Mouse (Mus musculus): ENCODE results near the gene Arhgap17. TPM values are rescaled to one million over a fixed set of nuclear protein-coding genes. Genes with fewer than 3 reads are reported as not detected.
A peak's percentile ranks its signal among the peaks of the same experiment; 100 is the strongest.

Arhgap17 gene
- total RNA-seq, 2 experiments from 2014 or later: 16.9 to 20.9 TPM

DNA sequence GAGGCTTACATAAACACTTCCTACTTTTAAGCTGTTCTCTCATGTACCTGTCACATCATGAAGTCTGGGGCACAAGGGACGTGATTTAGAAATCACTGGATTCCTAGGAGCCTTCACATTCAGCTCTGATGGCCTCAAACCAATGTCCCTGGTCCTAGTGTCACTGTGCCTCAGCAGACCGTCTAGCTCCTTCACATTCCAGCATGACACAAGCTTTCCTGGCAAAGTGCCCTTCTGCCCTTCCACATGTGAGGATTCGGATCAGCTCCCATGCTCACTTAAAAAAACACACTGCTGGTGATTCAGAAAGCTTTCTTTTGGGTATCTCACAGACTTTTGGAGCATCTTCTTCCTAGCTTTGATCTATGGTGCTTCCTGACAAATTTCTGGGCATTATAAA lies 71.5 kb downstream of the Arhgap17 start:
- DNase-seq (ENCODE audit: low spot score in 2 of 2): no peak
- intact Hi-C loops (cut with DNase I): no loop called here

GRCm38 (mm10) chr7:123296097-123296496 lies 73.6 kb downstream of the Arhgap17 start:
- intact Hi-C loops (cut with DNase I): no loop called here
- DNase-seq (ENCODE audit: low spot score in 2 of 2): no peak

GRCm38 (mm10) chr7:123295423-123295822 lies 74.3 kb downstream of the Arhgap17 start:
- intact Hi-C loops (cut with DNase I): no loop called here
- DNase-seq (ENCODE audit: low spot score in 2 of 2): no peak

GRCm38 (mm10) chr7:123293898-123294297 lies 75.8 kb downstream of the Arhgap17 start:
- no peak for DNase-seq (ENCODE audit: low spot score in 2 of 2)
- intact Hi-C loops (cut with DNase I): no loop called here

DNA sequence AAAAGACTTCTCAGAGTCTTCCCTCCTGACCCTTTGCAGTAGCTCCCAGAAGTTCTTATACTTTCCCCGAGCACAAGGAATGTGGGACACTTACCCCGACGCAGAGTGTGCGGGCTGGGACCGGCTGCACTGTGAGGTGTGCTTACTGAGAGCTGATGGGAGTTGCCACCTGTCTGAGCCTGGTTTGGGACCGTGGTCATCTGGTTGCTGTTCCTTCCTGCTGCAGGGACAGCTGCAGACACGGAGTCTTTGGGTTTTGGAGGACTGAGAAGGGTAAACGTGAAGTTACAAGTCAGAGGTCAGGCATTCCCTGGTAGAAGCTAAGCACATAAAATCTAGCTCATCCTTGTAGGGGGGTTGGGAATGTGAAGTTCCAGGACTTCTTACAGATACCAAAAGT lies 77.8 kb downstream of the Arhgap17 start:
- no peak for DNase-seq (ENCODE audit: low spot score in 2 of 2)
- intact Hi-C loops (cut with DNase I): no loop called here

DNA sequence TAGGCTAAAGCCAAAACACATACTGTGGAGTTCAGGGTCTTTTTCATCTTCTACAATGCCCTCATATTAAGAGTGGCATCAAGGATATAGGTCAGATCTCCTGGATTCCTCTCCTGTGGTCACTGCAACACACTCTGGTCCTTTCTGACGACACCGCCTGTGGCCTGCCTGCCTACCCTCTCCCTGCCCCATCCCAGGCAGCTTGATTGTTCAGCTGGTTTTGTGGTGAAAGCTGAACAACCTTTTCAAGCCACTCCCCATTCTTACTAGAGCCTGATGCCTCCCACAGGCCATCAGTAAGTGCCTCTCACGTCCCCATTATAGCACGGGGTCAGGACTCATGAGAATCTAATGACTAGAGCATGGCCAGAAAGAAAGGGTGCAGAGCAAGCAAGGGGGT lies 80.5 kb downstream of the Arhgap17 start:
- intact Hi-C loops (cut with DNase I): no loop called here

DNA sequence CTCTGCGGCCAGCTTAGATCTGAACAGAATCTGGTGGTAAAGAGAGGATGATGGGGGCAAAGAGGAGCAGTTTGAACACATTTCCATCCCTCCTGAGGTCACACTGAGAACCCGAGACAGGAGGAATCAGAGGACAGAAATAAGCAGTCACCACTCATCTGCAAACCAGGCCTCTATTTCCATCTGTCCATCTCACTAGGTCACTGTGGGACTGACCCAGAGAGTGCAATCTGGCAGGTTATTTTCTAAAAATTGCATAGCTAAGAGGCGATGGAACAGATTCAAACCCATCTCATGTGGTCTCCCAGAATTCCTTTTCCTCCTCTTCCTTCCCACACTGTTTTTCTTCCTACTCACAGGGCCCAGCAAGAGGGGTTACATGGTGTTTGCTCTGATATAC lies 81.8 kb downstream of the Arhgap17 start:
- no peak for DNase-seq (ENCODE audit: low spot score in 2 of 2)
- intact Hi-C loops (cut with DNase I): no loop called here

More for the DNA sequence above, 80.5 kb downstream of the Arhgap17 start:
- no peak for DNase-seq (ENCODE audit: low spot score in 2 of 2)

GRCm38 (mm10) chr7:123285896-123286295 lies 83.8 kb downstream of the Arhgap17 start:
- peak in 1 of 2 experiments; percentile 15 for DNase-seq (ENCODE audit: low spot score in 2 of 2)
- intact Hi-C loops (cut with DNase I): no loop called here

DNA sequence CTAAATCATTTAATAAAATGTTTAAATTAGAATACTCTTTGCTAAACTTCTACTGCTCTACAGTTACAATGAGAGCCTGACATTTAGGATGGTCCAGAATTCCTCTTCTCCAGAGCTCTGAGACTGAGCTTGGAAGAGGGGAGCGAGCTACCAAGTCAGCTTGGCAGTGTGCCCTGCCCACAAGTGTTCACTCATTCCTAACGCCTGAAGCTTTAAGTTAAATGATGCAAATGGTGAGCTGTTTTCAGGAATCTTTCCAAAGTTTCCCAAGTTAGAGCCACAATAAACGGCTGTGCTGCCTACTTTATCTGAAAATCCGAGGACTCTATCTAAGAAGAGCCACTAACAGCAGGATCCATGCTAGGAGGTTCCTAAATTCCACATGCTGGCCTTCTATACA lies 85.9 kb downstream of the Arhgap17 start:
- intact Hi-C loops (cut with DNase I): no loop called here
- DNase-seq (ENCODE audit: low spot score in 2 of 2): peak; percentile 28 to 32

- no peak for DNase-seq (ENCODE audit: low spot score in 2 of 2)
- intact Hi-C loops (cut with DNase I): no loop called here
Measured at GRCm38 (mm10) chr7:123279797-123280196, 89.9 kb downstream of the Arhgap17 start.

- intact Hi-C loops (cut with DNase I): no loop called here
Measured at GRCm38 (mm10) chr7:123276568-123276967, 93.1 kb downstream of the Arhgap17 start.

DNA sequence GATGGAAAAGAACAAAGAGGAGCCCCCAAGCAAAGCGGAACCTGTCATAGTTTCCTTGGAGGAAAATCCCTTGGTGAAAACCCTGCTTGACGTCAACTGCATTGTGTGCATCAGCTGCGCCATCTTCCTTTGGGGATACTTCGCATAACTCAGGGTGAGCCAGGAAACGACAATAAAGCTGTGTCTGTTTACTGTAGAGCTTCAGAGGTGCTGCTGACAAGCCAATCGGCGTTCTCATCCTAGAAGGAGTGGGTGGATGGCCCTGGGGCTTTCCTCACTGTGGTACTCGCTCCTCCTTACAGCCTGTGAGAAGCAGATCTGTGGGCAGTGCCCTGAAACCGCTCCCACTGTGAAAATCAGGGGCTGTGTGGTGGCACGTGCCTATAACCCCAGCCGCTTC lies 96.7 kb downstream of the Arhgap17 start:
- no peak for DNase-seq (ENCODE audit: low spot score in 2 of 2)
- intact Hi-C loops (cut with DNase I): no loop called here

More at GRCm38 (mm10) chr7:123276568-123276967, 93.1 kb downstream of the Arhgap17 start:
- DNase-seq (ENCODE audit: low spot score in 2 of 2): no peak

GRCm38 (mm10) chr7:123258103-123258502 lies 111.6 kb downstream of the Arhgap17 start:
- intact Hi-C loops (cut with DNase I): no loop called here
- DNase-seq (ENCODE audit: low spot score in 2 of 2): no peak

DNA sequence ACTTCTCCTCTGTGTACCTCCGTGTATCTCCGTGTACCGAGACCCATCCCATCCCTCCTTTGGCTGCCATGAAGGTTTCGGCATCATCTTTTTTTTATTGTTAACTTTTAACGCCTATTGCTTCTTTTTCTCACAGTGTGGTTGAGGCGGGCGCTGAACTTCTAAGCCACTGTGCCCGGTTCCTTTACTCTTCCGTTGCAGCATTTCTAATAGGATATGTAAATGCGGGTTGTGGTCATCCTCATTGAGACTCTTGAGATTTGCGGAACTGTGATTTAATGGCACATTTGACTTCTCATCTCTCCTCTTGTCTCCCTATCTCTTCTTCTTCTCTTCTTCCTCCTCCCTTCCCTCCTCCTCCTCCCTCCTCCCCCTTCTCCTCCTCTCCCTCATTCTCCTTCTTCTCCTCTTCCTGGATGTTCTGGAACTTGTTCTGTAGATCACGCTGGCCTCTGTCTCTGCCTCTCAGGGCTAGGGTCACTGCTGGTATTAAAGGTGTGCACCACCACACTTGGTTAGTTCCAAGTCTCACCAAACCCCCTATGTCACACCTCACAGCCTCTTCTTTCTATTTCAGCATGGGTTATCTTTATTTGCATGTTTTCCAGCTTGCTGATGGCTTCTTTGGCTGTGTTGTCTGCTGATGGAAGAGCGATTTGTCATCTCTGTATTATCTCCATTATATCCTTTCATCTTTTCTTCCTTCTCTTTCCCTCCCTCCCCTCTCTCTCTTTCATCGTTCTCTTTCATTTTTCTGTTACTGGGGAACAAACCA lies 115.3 kb downstream of the Arhgap17 start:
- no peak for DNase-seq (ENCODE audit: low spot score in 2 of 2)
- intact Hi-C loops (cut with DNase I): no loop called here

DNA sequence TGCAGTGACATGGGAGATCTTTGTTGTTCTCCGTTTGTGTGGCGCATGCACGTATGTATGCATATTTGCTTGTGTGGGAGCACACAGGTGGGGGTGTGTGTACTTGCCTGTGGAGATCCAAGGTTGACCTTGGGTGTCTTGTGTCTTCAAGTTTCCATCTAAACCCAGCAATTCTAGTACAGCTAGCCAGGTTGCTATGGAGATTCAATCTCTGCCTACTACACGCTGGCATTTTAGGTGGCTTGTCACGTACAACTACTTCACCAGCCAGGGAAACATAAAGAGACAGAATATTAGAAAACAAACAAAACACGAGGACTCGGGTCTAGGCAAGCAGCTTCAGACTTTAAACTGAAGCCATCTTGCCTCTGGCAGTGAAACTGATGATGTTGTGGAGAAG lies 116.3 kb downstream of the Arhgap17 start:
- intact Hi-C loops (cut with DNase I): no loop called here
- DNase-seq (ENCODE audit: low spot score in 2 of 2): peak in 1 of 2 experiments; percentile 30

GRCm38 (mm10) chr7:123251343-123251742 lies 118.4 kb downstream of the Arhgap17 start:
- DNase-seq (ENCODE audit: low spot score in 2 of 2): no peak
- intact Hi-C loops (cut with DNase I): no loop called here

DNA sequence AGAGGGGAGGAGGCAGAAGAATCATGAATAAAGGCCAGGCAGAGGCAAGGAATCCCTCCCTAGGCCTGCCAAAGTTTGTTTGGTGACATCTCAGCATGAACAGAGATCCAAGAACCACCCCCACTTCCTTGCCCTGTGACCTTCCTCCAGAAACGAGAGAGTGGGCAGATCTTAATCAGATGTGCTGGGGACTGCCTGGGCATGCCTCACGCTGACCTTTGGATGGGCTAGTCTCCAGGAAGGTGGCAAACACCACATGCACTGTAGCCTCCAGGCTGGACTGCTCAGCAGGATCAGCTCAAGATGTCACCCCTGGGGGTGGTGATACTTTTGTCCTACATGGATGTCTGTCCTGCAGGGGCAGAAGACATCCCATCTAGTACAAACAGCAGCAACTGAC lies 121.5 kb downstream of the Arhgap17 start:
- intact Hi-C loops (cut with DNase I): no loop called here
- no peak for DNase-seq (ENCODE audit: low spot score in 2 of 2)

DNA sequence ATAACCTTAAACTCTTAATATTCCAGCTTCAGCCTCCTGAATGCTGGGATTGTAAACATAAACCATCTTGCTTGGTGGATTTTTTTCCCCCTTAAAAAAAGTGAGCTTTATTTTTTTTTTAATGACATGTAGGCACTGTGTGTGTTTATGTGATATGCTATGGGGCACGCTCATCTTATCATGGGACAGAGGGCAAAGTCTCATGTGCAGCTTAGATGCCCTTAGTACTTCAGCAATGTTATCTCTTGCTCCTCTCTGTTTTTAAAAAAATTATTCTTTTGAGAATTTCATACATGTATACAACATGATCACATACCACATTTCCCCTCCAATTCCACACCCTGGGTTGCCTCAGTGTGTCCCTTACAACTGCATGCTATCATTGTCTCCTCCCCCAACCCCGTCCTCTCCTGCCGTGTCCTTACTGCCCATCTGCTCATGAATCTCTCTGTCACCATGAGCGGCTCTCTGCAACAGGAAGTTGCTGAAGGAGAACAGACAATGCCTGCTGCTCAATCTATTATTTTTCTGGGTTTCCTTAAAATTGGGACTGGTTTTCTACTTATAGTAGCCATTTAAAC lies 123.1 kb downstream of the Arhgap17 start:
- no peak for DNase-seq (ENCODE audit: low spot score in 2 of 2)
- intact Hi-C loops (cut with DNase I): no loop called here

- DNase-seq (ENCODE audit: low spot score in 2 of 2): no peak
- intact Hi-C loops (cut with DNase I): no loop called here
Measured at GRCm38 (mm10) chr7:123244833-123245232, 124.9 kb downstream of the Arhgap17 start.

GRCm38 (mm10) chr7:123242241-123242640 lies 127.5 kb downstream of the Arhgap17 start:
- intact Hi-C loops (cut with DNase I): no loop called here
- no peak for DNase-seq (ENCODE audit: low spot score in 2 of 2)

DNA sequence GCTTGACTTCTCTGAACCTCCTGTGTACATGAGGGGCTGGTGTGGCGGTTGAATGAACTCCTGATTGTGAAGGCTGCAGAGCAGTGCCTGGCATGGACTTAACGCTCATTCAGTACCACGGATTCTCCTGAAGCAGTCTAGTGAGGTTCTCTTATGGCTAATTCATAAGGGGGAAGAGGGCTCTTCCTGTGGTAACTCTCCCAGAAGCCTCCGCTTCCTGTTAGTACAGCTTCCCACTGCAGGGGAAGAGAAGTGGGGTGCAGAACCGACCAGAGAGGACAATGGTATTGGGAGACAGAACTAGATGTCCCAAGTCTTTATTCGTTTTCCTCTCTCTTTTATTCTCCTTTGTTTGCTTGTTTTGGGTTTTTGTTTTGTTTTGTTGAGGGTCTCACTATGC lies 129.7 kb downstream of the Arhgap17 start:
- DNase-seq (ENCODE audit: low spot score in 2 of 2): no peak
- intact Hi-C loops (cut with DNase I): no loop called here

All from left cerebral cortex, postnatal 14 days (tissue).